Mouse (Mus musculus) thymus, adult 2 months (tissue): ENCODE results near the gene Gorasp2. TPM values are rescaled to one million over a fixed set of nuclear protein-coding genes. Genes with fewer than 3 reads are reported as not detected.

Experiments
- DNase-seq: peaks from one replicate; pipeline ENCODE4 v3.0.0; 2021
- H3K27ac ChIP-seq: fragments of 200-500 bp; 2 replicates; pipeline ENCODE4 v1.5.1; 2012; ENCODE audit warnings: low read length, control low read depth; ENCODE audit not compliant: control insufficient read depth, insufficient read depth
- H3K27me3 ChIP-seq: fragments of 200-500 bp; 2 replicates; pipeline ENCODE4 v1.6.1; 2012; ENCODE audit warnings: mild to moderate bottlenecking, low read length, moderate library complexity, mixed read lengths; ENCODE audit not compliant: control insufficient read depth, insufficient read depth
- H3K36me3 ChIP-seq: fragments of 200-500 bp; 2 replicates; pipeline ENCODE4 v1.6.1; 2012; ENCODE audit warnings: mild to moderate bottlenecking, low read length, moderate library complexity; ENCODE audit not compliant: control insufficient read depth, insufficient read depth
- H3K4me1 ChIP-seq: fragments of 200-500 bp; replicated peaks from 2 replicates; pipeline ENCODE4 v1.6.1; 2012; ENCODE audit warnings: low read length; ENCODE audit not compliant: control insufficient read depth, insufficient read depth
- H3K4me3 ChIP-seq: fragments of 200-500 bp; 2 replicates; pipeline ENCODE4 v1.5.1; 2012; ENCODE audit warnings: mild to moderate bottlenecking, low read length, control low read depth, moderate library complexity; ENCODE audit not compliant: control insufficient read depth, insufficient read depth
- CTCF ChIP-seq: fragments of 200-500 bp; IDR thresholded peaks from 2 replicates; pipeline ENCODE4 v1.5.1; 2012; ENCODE audit warnings: mild to moderate bottlenecking, control low read depth, low read length, moderate library complexity, borderline replicate concordance; ENCODE audit not compliant: control insufficient read depth, poor library complexity, insufficient read depth; ENCODE audit errors: extremely low read depth
- POLR2A ChIP-seq: fragments of 200-500 bp; IDR thresholded peaks from 2 replicates; pipeline ENCODE4 v1.6.1; 2012; ENCODE audit warnings: mild to moderate bottlenecking, low read length, control low read depth, moderate library complexity; ENCODE audit not compliant: control insufficient read depth, poor library complexity, insufficient read depth; ENCODE audit errors: extremely low read depth
- WGBS: fragments of 180-500 bp; shearing (Covaris S2); methylation state at CpG from one replicate; pipeline ENCODE4 v1.1.7; 2018; 5-methylcytosine and 5-hydroxymethylcytosine counted together
- polyA plus RNA-seq: library from polyadenylated mRNA; depleted of rRNA; stranded (reverse); fragments of >200 nt; gene quantifications from 2 replicates; pipeline ENCODE4 v1.2.3, GENCODE M21; 2012

The Gorasp2 gene
- polyA plus RNA-seq, 1 experiment, result 106 TPM

DNA sequence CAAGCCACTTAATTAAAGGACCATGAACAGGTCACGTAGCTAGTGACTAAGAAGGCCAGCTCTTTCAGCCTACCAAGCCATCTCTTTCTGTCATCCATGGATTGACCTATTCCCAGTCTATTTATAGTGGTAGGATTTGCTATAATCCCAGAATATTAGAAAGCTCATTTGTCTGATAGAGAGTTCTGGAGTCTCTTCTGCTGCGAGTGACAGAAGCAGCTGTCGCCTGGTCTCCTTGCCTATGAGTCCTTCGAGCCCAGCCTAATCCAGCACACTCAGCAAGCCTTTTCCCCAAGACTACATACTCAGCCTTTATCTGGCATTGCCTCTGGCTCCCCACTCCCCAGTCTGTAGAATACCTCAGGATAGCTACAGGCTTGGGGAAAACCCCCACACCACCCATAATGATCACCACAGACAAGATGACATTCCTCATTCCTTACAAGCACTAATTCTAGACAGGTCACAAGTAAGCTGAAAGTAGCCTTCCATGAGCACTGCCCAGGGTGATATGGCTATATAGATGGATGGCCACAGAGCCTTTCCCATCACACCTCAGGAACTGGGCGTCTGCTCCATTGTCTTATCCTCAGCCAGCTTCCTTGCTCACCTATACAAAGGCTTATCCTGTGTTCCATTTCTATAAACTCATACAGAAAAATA is 27.2 kb upstream of the Gorasp2 start:
- Histone ChIP-seq H3K36me3 (no peaks in the 10 kb centered on the region), H3K4me1 (peaks cover 3% of the 10 kb centered on the region; the same call in 1 of the 2 replicates), H3K4me3 (no peak overlapping the region), H3K27me3 (no peaks in the 10 kb centered on the region), H3K27ac (no peak overlapping the region)
- no peak for DNase-seq
- WGBS, result 97% methylated on average over 5 of the region's 5 CpGs
- TF ChIP-seq CTCF (no peak), POLR2A (no peak)

DNA sequence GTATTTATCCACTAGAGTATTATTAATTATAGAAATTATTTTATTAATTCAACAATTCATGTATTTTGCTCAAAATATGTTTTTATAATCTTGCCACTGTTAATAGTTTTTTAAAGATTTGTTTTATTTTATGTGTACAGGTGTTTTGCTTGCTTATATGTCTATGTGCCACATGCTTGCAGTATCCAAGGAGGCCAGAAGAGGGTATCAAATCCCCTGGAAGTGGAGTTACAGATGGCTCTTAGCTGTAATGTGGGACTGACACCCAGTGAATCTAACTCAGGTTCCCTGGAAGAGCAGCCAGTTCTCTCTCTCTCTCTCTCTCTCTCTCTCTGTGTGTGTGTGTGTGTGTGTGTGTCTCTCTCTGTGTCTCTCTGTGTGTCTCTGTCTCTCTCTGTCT is 20.4 kb upstream of the Gorasp2 start:
- H3K27ac ChIP-seq, result no peak overlapping the region
- DNase-seq, result no peak
- H3K4me3 ChIP-seq, result no peak overlapping the region
- TF ChIP-seq POLR2A, result no peak
- TF ChIP-seq CTCF, result no peak
- H3K27me3 ChIP-seq, result no peaks in the 10 kb centered on the region
- no peaks in the 10 kb centered on the region for H3K36me3 ChIP-seq
- H3K4me1 ChIP-seq, result no peaks in the 10 kb centered on the region

DNA sequence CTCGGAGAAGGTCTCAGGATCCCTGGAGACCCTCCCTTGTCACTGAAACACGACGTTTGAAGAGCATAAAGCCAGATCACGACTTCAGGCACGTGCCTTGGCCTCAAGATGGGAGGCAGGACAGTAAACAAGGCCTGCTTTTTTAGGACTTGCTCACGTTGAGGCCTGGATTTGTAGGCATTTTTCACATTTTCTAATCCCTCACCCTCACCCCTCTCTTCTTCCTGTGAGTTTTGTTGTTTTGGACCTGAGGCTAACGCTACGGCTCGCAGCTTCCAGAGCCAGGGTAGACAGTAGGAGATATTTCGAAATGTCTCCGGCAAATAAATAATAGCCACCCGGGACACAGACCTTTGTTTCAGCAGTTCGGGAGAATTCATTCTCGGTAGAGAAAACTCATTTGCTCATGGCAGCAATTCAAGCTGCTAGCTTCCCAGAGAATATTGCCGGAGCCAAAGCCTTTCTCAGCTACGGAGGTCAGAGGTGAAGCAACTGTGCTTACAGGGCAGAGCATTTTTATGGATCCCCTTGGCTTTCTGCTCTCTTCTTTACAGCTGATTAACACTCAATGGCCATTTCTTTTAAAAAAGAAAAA is 18.3 kb upstream of the Gorasp2 start:
- 93% methylated on average over 16 of the region's 16 CpGs for WGBS
- DNase-seq, result no peak
- no peaks in the 10 kb centered on the region for H3K27me3 ChIP-seq
- no peaks in the 10 kb centered on the region for H3K4me1 ChIP-seq
- H3K36me3 ChIP-seq, result no peaks in the 10 kb centered on the region
- H3K27ac ChIP-seq, result no peak overlapping the region
- no peak overlapping the region for H3K4me3 ChIP-seq
- TF ChIP-seq POLR2A (no peak), CTCF (no peak)

DNA sequence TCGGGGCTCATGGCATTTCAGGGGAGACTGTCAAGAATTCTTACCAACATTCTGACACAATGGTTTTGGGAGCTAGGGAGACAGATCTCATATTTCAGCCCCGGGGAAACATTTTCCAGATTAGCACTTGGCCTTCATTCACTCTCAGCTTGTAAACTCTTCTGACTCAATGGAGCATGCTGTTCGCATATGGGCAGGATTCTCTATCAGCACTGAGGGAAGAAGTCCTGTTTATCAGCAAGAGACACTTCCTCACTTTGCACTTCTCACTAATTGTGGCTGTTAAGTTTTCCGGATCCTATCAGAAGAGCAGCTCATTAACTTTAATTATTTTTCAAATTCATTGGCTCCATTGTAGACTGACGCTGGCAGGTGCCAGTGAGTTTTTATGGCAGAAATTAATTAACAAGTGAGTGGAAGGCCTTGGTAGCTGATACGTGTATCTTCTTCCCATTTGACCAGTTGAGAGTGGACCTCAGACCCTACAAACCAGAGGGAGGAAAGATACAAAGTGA is 16.1 kb upstream of the Gorasp2 start:
- no peaks in the 10 kb centered on the region for H3K27me3 ChIP-seq
- no peak overlapping the region for H3K4me3 ChIP-seq
- no peak overlapping the region for H3K27ac ChIP-seq
- 94% methylated on average over 6 of the region's 6 CpGs for WGBS
- DNase-seq, result no peak
- H3K4me1 ChIP-seq, result no peaks in the 10 kb centered on the region
- TF ChIP-seq CTCF (no peak), POLR2A (no peak)
- H3K36me3 ChIP-seq, result no peaks in the 10 kb centered on the region

DNA sequence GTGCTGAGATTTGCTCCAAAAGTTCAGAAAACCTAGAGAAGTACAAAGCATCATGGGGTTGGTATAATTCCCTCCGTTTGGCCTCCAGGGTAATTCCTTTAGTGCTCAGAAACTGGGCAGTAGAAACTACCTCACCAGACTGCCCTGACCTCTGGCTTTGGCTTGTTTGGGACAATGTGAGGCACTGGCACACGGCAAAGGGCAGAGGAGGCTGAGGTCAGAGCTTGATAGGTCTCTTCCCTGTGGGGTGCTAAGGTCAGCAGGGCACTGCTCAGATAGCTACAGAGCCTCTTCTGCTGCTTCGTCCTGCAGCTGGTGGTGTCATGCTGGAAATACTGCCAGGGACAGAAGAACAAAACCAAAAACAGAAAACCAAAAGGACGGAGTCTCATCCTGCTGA is 13.7 kb upstream of the Gorasp2 start:
- Histone ChIP-seq H3K36me3 (no peaks in the 10 kb centered on the region), H3K27ac (no peak overlapping the region), H3K27me3 (no peaks in the 10 kb centered on the region), H3K4me3 (no peak overlapping the region), H3K4me1 (no peaks in the 10 kb centered on the region)
- TF ChIP-seq CTCF (no peak), POLR2A (no peak)
- 86% methylated on average over 4 of the region's 4 CpGs for WGBS
- DNase-seq, result no peak

DNA sequence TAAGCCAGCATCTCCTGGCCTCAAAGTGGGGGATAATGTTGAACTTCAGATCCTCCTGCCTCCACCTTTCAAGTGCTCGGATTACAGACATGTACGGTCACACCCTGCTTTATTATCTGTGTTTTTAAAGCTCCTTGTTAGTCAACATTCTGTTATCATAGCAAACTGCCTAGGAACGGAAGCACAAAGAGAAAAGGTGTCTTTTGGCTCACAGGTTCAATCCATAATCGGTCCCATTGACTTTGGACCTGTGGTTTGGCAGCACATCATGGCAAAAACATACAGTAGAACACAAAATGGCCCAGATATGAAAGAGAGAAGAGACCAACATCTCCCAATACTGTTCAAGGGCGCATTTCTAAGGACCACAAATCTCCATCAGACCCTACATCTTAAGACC is 13.1 kb upstream of the Gorasp2 start:
- Histone ChIP-seq H3K36me3 (no peaks in the 10 kb centered on the region), H3K27me3 (no peaks in the 10 kb centered on the region), H3K4me1 (no peaks in the 10 kb centered on the region), H3K27ac (no peak overlapping the region), H3K4me3 (no peak overlapping the region)
- WGBS, result 93% methylated on average over 5 of the region's 5 CpGs
- TF ChIP-seq CTCF, result no peak
- no peak for TF ChIP-seq POLR2A
- DNase-seq, result no peak
